Mouse (Mus musculus): ENCODE data around the gene Hist2h2ab. TPM values are rescaled to one million over a fixed set of nuclear protein-coding genes. Genes with fewer than 3 reads are reported as not detected.
A peak's percentile ranks its signal among the peaks of the same experiment; 100 is the strongest.

Gene Hist2h2ab
- polyA plus RNA-seq, 1 experiment from 2014 or later = 2.6 TPM

- no peak overlapping the region for H3K4me2 ChIP-seq (replicated peaks; ENCODE audit: low read depth, low read length)
- 68% methylated on average over 3 of the region's 3 CpGs for WGBS
- ATAC-seq (ENCODE audit: insufficient number of reproducible peaks, insufficient read depth, low FRiP score, low read depth) = no peak
- no peak overlapping the region for H3K9ac ChIP-seq (replicated peaks; ENCODE audit: low read depth, low read length)
- H3K36me3 ChIP-seq (ENCODE audit: control insufficient read depth, insufficient read depth, low read length) = no peaks in the 10 kb centered on the region
- H3K27me3 ChIP-seq (ENCODE audit: control insufficient read depth, insufficient read depth, low read length) = no peaks in the 10 kb centered on the region
- H3K4me1 ChIP-seq (ENCODE audit: control insufficient read depth, insufficient read depth, low read length) = peaks cover 13% of the 10 kb centered on the region; the same call in 1 of the 2 replicates
- H3K4me3 ChIP-seq (ENCODE audit: low read depth, low read length) = no peak overlapping the region
- H3K27ac ChIP-seq (ENCODE audit: low read length) = no peak overlapping the region
- H3K9me3 ChIP-seq (ENCODE audit: control insufficient read depth, low read depth, low read length) = no peaks in the 10 kb centered on the region
Measured at GRCm38 (mm10) chr3:96257190-96257589, 37.5 kb downstream of the Hist2h2ab start.

- no peaks in the 10 kb centered on the region for H3K9me3 ChIP-seq (ENCODE audit: control insufficient read depth, low read depth, low read length)
- no peak for ATAC-seq (ENCODE audit: insufficient number of reproducible peaks, insufficient read depth, low FRiP score, low read depth)
- 94% methylated on average over 5 of the region's 5 CpGs for WGBS
Measured at GRCm38 (mm10) chr3:96260220-96260619, 40.6 kb downstream of the Hist2h2ab start.

GRCm38 (mm10) chr3:96261623-96262022 lies 42.0 kb downstream of the Hist2h2ab start:
- Histone ChIP-seq H3K27ac (ENCODE audit: low read length) (peak overlapping the region; percentile 98), H3K4me2 (replicated peaks; ENCODE audit: low read depth, low read length) (peak overlapping the region; percentile 79), H3K4me1 (ENCODE audit: control insufficient read depth, insufficient read depth, low read length) (peaks cover 13% of the 10 kb centered on the region), H3K4me3 (ENCODE audit: low read depth, low read length) (peak overlapping the region; percentile 58), H3K9me3 (ENCODE audit: control insufficient read depth, low read depth, low read length) (no peaks in the 10 kb centered on the region), H3K9ac (replicated peaks; ENCODE audit: low read depth, low read length) (peak overlapping the region; percentile 79; the same call in 1 of the 2 replicates), H3K27me3 (ENCODE audit: control insufficient read depth, insufficient read depth, low read length) (no peaks in the 10 kb centered on the region), H3K36me3 (ENCODE audit: control insufficient read depth, insufficient read depth, low read length) (no peaks in the 10 kb centered on the region)
- ATAC-seq (ENCODE audit: insufficient number of reproducible peaks, insufficient read depth, low FRiP score, low read depth) = no peak
- WGBS = 51% methylated on average over 3 of the region's 3 CpGs

More at GRCm38 (mm10) chr3:96260220-96260619, 40.6 kb downstream of the Hist2h2ab start:
- Histone ChIP-seq H3K4me3 (ENCODE audit: low read depth, low read length) (no peak overlapping the region), H3K4me2 (replicated peaks; ENCODE audit: low read depth, low read length) (no peak overlapping the region), H3K36me3 (ENCODE audit: control insufficient read depth, insufficient read depth, low read length) (no peaks in the 10 kb centered on the region), H3K27ac (ENCODE audit: low read length) (no peak overlapping the region), H3K4me1 (ENCODE audit: control insufficient read depth, insufficient read depth, low read length) (peaks cover 21% of the 10 kb centered on the region), H3K9ac (replicated peaks; ENCODE audit: low read depth, low read length) (no peak overlapping the region), H3K27me3 (ENCODE audit: control insufficient read depth, insufficient read depth, low read length) (no peaks in the 10 kb centered on the region)

GRCm38 (mm10) chr3:96262216-96262875 lies 42.7 kb downstream of the Hist2h2ab start:
- Histone ChIP-seq H3K4me3 (ENCODE audit: low read depth, low read length) (peak overlapping the region; percentile 58), H3K4me2 (replicated peaks; ENCODE audit: low read depth, low read length) (peak overlapping the region; percentile 79), H3K36me3 (ENCODE audit: control insufficient read depth, insufficient read depth, low read length) (no peaks in the 10 kb centered on the region), H3K9ac (replicated peaks; ENCODE audit: low read depth, low read length) (peak overlapping the region; percentile 79), H3K27ac (ENCODE audit: low read length) (peak overlapping the region; percentile 98), H3K27me3 (ENCODE audit: control insufficient read depth, insufficient read depth, low read length) (no peaks in the 10 kb centered on the region), H3K9me3 (ENCODE audit: control insufficient read depth, low read depth, low read length) (no peaks in the 10 kb centered on the region), H3K4me1 (ENCODE audit: control insufficient read depth, insufficient read depth, low read length) (peaks cover 13% of the 10 kb centered on the region)
- WGBS = under 1% methylated on average over 19 of the region's 19 CpGs
- ATAC-seq (ENCODE audit: insufficient number of reproducible peaks, insufficient read depth, low FRiP score, low read depth) = peak; percentile 88

- H3K4me2 ChIP-seq (replicated peaks; ENCODE audit: low read depth, low read length) = peak within 1 kb of the TSS; percentile 79
- H3K9ac ChIP-seq (replicated peaks; ENCODE audit: low read depth, low read length) = peak within 1 kb of the TSS; percentile 79
- no peaks in the 10 kb centered on the region for H3K27me3 ChIP-seq (ENCODE audit: control insufficient read depth, insufficient read depth, low read length)
- ATAC-seq (ENCODE audit: insufficient number of reproducible peaks, insufficient read depth, low FRiP score, low read depth) = peak; percentile 87
- H3K4me1 ChIP-seq (ENCODE audit: control insufficient read depth, insufficient read depth, low read length) = peaks cover 16% of the 10 kb centered on the region
- H3K36me3 ChIP-seq (ENCODE audit: control insufficient read depth, insufficient read depth, low read length) = no peaks in the 10 kb centered on the region
- no peaks in the 10 kb centered on the region for H3K9me3 ChIP-seq (ENCODE audit: control insufficient read depth, low read depth, low read length)
- peak within 1 kb of the TSS; percentile 98 for H3K27ac ChIP-seq (ENCODE audit: low read length)
- peak within 1 kb of the TSS; percentile 58 for H3K4me3 ChIP-seq (ENCODE audit: low read depth, low read length)
- WGBS = under 1% methylated on average over 40 of the region's 40 CpGs
Measured at GRCm38 (mm10) chr3:96262979-96263550, 43.4 kb downstream of the Hist2h2ab start, which contains the start of gene Hist2h4. Hist2h4 (minus strand) TSS chr3:96263311.

- peak overlapping the region; percentile 79 for H3K9ac ChIP-seq (replicated peaks; ENCODE audit: low read depth, low read length)
- WGBS = 6% methylated on average over 27 of the region's 27 CpGs
- no peak for ATAC-seq (ENCODE audit: insufficient number of reproducible peaks, insufficient read depth, low FRiP score, low read depth)
Measured at GRCm38 (mm10) chr3:96263558-96264403, 44.1 kb downstream of the Hist2h2ab start.

GRCm38 (mm10) chr3:96264404-96264949 lies 44.8 kb downstream of the Hist2h2ab start:
- H3K27ac ChIP-seq (ENCODE audit: low read length) = peak overlapping the region; percentile 98
- no peaks in the 10 kb centered on the region for H3K9me3 ChIP-seq (ENCODE audit: control insufficient read depth, low read depth, low read length)
- no peak for ATAC-seq (ENCODE audit: insufficient number of reproducible peaks, insufficient read depth, low FRiP score, low read depth)
- H3K27me3 ChIP-seq (ENCODE audit: control insufficient read depth, insufficient read depth, low read length) = no peaks in the 10 kb centered on the region
- WGBS = 71% methylated on average over 7 of the region's 7 CpGs
- peak overlapping the region; percentile 79 for H3K4me2 ChIP-seq (replicated peaks; ENCODE audit: low read depth, low read length)
- H3K9ac ChIP-seq (replicated peaks; ENCODE audit: low read depth, low read length) = peak overlapping the region; percentile 79; the same call in 1 of the 2 replicates
- peaks cover 16% of the 10 kb centered on the region for H3K4me1 ChIP-seq (ENCODE audit: control insufficient read depth, insufficient read depth, low read length)
- H3K4me3 ChIP-seq (ENCODE audit: low read depth, low read length) = peak overlapping the region; percentile 58; the same call in 1 of the 2 replicates
- no peaks in the 10 kb centered on the region for H3K36me3 ChIP-seq (ENCODE audit: control insufficient read depth, insufficient read depth, low read length)

More at GRCm38 (mm10) chr3:96263558-96264403, 44.1 kb downstream of the Hist2h2ab start:
- Histone ChIP-seq H3K36me3 (ENCODE audit: control insufficient read depth, insufficient read depth, low read length) (no peaks in the 10 kb centered on the region), H3K4me1 (ENCODE audit: control insufficient read depth, insufficient read depth, low read length) (peaks cover 16% of the 10 kb centered on the region), H3K9me3 (ENCODE audit: control insufficient read depth, low read depth, low read length) (no peaks in the 10 kb centered on the region), H3K27me3 (ENCODE audit: control insufficient read depth, insufficient read depth, low read length) (no peaks in the 10 kb centered on the region), H3K4me2 (replicated peaks; ENCODE audit: low read depth, low read length) (peak overlapping the region; percentile 79), H3K4me3 (ENCODE audit: low read depth, low read length) (peak overlapping the region; percentile 58), H3K27ac (ENCODE audit: low read length) (peak overlapping the region; percentile 98)

GRCm38 (mm10) chr3:96266132-96266710 lies 46.6 kb downstream of the Hist2h2ab start:
- H3K9me3 ChIP-seq (ENCODE audit: control insufficient read depth, low read depth, low read length) = no peaks in the 10 kb centered on the region
- 86% methylated on average over 8 of the region's 8 CpGs for WGBS
- H3K4me3 ChIP-seq (ENCODE audit: low read depth, low read length) = no peak overlapping the region
- H3K4me2 ChIP-seq (replicated peaks; ENCODE audit: low read depth, low read length) = no peak overlapping the region
- H3K9ac ChIP-seq (replicated peaks; ENCODE audit: low read depth, low read length) = no peak overlapping the region
- no peaks in the 10 kb centered on the region for H3K36me3 ChIP-seq (ENCODE audit: control insufficient read depth, insufficient read depth, low read length)
- no peak for ATAC-seq (ENCODE audit: insufficient number of reproducible peaks, insufficient read depth, low FRiP score, low read depth)
- no peak overlapping the region for H3K27ac ChIP-seq (ENCODE audit: low read length)
- peaks cover 16% of the 10 kb centered on the region for H3K4me1 ChIP-seq (ENCODE audit: control insufficient read depth, insufficient read depth, low read length)
- H3K27me3 ChIP-seq (ENCODE audit: control insufficient read depth, insufficient read depth, low read length) = no peaks in the 10 kb centered on the region

Measured in stomach, embryonic 14.5 days (tissue).